Mouse (Mus musculus) brain, embryonic 18.5 days (tissue): ENCODE measurements at regions not wholly inside any gene's neighbourhood (a gene's known extent, or its start where the extent isn't known, plus 50 kb on each side); places are given as distances from the start of the nearest gene placed in this dataset.

Experiments used
- DNase-seq: peaks from one replicate; pipeline ENCODE4 v3.0.0-alpha.2; 2012; ENCODE audit warnings: low read depth, low spot score

DNA sequence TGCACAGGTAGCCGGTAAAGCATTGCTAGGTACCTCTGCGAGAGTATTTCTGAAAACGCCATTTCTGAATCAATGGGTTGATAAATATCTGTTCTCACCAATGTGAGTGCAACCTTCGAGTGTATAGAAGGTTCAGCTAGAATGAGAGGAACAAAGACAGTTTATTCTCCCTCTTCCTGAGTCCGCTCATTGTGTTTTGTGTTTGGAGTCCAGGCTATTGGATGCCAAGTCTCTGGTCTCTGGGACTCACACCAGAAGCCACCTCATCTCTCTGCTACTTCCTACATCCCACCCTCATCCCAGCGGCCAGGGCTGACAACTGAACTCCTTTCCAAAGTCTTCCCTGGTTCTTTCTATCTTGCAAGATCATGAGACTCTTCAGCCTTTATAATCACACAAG, 62.7 kb downstream of the Lrrc30 start:
- DNase-seq = no peak

DNA sequence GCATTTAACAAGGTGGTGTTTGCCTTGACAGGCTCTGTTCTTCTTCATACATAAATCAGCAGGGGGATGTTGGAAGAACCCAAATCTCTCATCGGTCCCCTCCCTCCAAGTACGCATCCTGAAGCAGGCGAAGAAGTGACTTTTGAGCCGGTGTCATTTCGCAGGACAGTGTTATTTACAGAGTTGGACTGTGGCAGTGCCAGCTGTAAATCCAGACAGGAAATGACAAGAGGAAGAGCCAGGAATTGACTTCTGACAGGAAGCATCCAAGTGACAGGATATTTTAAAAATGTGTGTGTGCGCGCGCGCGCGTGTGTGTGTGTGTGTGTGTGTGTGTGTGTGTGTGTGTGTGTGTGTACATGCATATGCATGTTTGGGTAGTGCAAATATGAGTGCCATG, 66.3 kb downstream of the Lrrc30 start:
- no peak for DNase-seq

- no peak for DNase-seq
Measured at GRCm38 (mm10) chr17:67565746-67566145, 66.8 kb downstream of the Lrrc30 start.

- no peak for DNase-seq
Measured at GRCm38 (mm10) chr17:67564845-67565244, 67.7 kb downstream of the Lrrc30 start.

GRCm38 (mm10) chr17:67563036-67563435, 69.5 kb downstream of the Lrrc30 start:
- DNase-seq = no peak

DNA sequence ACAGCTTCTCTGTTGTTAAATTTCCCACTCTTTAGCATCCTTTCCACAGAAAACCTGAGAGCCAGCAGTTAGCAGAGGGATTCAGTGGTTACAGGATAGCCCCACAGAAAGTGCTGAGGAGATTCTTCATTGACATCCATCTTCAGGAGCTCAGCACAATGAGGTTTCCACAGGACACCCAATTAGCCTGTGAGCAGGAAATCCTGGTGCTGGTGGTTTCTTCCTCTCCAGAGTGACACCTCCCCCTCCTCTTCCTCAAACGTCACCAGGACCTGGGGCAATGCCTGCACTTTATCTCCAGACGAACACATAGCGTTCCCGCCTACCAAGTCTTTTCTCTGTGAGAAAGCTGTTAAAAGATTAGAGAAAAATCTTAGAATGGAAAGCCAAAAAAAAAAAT, 70.7 kb downstream of the Lrrc30 start:
- no peak for DNase-seq

- DNase-seq = no peak
Measured at GRCm38 (mm10) chr17:67557351-67557870, 75.1 kb downstream of the Lrrc30 start.

- DNase-seq = no peak
Measured at GRCm38 (mm10) chr17:67552581-67553139, 79.9 kb downstream of the Lrrc30 start.

DNA sequence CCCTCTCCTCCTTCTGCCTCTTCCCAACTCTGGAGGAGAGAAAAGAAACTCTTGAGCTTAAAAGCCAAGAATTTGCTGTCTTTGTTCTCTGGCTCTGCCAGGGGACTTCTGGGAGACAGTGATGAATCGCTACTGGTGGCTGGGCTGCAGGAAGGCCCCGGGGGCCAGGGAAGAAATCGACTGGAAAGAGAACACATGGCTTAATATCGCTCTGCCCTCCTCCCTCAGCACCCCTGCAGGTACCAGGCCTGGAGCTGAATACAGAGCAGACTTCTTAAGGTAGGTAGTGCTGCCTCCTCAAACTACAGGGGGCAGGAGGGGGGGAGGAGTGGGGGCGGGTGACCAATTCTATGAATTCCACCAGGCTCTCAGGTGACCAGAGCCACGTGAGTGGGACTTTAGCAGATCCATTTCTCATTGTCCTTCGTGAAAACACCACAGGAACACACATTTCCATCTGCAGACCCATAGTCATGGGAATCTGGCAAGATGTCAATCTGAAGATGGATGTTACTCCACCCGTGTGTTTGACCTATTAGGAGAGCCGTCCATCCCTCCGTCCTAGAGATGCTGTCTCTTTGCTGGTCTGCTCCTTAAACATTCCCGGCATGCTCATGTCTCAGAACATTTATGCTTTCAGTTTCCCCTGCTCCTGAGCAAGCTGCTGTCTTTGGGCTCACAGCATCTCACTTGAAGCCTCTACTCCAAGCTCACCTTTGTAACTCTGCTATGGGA, 83.4 kb downstream of the Lrrc30 start:
- no peak for DNase-seq

DNA sequence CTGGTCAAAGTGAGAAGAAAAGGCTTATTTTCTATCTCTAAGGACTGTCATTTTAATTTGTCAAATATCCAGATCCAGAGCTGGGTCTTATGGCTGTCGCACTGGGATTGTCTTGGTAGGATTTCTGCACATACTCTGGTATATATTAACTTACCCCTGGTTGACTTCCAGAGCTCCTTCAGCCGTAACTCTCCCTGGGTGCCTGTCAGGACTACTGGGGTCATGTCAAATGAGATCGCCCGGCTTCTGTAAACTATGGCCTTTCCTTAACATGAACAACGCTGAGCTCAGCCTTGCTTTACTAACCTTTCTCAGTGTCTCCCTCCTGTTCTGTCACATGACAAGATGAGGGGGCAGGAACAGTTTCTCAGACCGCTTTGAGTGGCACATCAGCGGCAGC, 88.1 kb downstream of the Lrrc30 start:
- DNase-seq = no peak

DNA sequence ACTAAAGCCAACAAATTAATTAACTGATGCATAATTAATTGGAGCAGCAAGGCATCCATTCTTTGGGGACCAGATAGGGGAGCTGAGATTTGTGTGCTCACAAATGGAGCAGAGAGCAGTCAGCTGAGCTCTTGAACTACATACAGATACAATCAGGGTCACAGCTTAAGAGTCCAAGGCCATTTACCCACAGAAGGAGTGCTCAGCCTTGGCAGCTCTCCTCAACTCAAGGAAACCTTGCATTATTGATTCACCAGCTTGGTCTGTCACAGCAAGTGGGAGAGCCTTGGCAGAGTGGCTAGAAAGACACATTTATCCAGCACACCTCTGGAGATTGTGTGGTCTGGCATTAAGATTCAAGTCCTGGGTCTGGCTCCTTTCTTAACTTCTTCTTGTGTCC, 100.2 kb downstream of the Lrrc30 start:
- no peak for DNase-seq

DNA sequence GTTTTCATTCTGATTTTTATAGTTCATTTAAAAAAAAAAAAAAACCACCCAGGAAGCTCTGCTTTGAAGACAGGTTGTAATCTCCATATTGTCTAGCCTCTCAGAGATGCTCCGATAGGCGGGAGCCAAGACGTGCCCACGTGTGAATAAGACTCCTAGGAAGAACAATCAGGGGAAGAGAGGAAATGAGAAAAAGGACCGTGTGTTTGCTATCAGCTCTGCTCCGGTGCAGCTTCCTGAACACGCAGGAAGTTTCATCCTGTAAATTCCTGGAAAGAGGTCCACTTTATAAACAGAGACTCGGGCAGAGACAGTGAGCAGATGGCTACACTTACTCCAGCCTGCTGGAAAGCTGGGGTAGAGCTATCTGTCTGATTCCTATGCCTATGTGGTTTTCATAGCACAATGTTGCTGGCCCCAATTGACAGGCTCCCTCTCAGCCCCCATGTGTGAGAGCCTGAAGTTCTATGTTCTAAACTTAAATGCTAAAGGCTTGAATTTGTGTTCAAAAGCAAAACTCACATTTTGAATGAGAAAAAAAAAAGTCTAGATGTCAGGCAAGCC, 111.6 kb downstream of the Lrrc30 start:
- no peak for DNase-seq

DNA sequence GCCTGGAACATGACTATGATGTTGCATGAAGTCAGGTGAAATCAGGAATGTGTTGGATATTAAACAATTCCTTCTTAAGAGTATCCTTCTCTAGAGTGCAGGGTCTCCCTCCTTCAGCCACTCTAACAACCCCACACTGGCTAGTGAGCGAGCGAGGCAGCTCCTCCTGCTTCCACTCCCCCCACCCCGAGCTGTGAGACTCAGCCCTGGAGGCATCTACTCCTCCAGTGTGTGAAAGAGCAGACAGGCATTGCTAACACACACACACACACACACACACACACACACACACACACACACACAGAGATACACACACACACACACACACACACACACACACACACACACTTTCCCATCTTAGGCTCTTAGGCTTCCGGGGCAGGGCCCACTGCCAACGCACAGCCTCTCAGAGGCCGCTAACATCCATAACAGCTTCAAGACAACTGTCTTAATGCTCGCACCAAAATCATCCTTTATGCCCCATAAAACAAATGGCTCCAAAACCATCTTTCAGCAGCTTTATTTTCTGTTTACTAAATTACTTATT, 116.8 kb downstream of the Lrrc30 start:
- no peak for DNase-seq

DNA sequence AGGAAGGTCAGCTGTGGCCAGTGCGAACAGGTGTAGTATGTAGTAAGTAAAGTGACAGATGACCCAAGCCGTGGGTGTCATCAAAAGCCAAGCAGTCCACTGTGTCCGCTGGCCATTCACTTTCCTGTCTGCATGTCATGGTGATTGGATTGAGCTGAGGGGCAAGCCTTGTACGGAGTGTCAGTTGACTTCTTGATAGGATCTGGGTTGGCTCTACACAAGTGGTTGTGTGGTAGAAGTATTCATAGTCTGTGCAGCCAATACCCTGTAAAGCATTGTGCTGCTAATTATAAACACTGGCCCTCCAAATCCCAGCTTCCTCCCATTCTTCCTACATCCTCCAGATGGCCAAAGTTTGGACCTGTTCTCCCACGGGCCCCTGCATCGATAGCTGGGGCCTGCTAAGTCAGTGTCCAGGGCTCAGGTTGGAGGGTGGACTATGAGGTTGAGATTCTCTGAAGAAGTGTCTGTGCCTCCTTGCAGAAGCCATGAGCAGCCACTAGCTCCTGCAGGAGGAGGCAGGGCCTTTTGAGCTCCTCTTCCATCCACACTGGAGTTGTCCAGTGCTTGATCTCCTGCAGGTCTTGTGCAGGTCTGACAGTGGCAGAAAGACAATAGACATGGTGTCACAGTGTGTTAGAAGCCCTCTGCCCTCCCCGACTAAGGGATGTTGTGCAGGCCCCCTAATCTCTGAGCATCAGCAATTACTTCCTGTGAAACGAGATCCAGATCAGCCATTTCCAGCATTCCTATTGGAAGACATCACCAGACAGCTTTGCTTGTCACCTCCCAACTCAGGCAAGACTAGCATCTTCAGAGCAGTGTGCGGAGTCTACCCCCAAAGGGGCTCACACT, 117.9 kb downstream of the Lrrc30 start:
- DNase-seq = no peak

GRCm38 (mm10) chr17:67512699-67513450, 119.6 kb downstream of the Lrrc30 start:
- no peak for DNase-seq

DNA sequence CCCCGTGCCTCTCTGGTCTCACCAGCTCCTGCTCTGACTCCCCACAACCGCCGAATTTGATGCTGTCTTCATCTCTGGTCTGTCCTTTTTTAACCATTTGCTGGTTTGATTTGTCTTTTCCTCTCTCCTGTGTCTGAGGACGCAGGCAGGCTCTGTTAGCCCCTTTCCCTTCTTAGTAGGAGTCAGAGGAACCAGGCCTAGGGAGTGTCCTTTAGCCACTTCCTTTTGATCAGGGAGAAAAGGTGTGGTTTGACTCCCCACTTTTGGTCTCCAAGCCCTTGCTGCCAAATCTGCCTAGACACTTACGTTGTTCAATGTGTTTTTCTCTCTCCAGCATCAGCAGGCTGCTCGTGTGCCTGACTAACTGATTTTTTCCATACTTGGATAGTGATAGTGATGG, 120.5 kb downstream of the Lrrc30 start:
- DNase-seq = no peak

- DNase-seq = no peak
Measured at GRCm38 (mm10) chr17:67509921-67510320, 122.6 kb downstream of the Lrrc30 start.

DNA sequence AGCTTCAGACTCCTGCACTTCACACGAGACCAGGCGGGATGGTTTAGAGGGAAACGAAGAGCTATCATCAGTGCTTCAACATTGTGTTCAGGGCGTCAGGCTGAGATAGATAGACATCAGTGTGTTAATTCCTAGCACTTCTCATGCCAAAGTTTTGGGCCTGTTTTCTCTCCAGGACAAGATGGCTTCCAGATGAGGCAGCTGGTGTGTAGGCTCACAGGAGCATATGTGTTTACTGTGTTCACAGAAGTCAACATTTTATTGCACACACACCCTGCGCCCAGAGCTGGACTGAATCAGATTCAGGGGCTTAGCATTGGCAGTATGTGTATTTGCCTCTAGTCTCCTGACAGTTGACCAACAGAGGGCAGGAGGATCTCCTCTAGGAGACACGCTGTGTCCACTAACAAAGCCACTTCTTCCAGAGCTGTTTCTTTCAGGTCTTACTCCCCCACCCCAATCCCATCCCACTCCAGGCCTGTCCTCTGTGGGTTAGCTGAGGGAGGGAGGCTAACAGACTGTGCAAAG, 123.4 kb downstream of the Lrrc30 start:
- no peak for DNase-seq

GRCm38 (mm10) chr17:67508353-67508752, 124.2 kb downstream of the Lrrc30 start:
- no peak for DNase-seq

DNA sequence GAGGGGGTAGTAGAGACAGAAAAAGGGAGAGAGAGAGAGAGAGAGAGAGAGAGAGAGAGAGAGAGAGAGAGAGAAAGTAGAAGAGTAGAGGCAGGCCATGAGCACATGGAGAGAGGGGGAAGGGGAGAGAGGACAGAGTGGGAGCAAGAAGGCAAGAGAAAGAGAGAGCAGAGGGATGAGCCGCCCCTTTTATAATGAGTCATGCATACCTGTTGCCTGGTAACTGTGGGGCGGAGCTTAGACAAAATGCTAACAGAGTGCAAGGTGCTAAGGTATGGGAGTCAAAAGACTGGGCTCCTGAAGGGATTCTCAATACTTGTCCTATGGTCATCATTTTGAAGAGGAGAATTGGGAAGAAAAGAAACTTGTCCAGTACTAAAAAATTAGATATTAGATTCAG, 126.1 kb downstream of the Lrrc30 start:
- DNase-seq = no peak

GRCm38 (mm10) chr17:67504502-67505033, 128.0 kb downstream of the Lrrc30 start:
- no peak for DNase-seq
